Mouse (Mus musculus): Measurements from ENCODE around the gene Lalba.
"Not testable (repeated sequence)": the region's sequence is repeated elsewhere in the genome, so short reads cannot be mapped to it uniquely, and the experiment has no call there.

The Lalba gene

DNA sequence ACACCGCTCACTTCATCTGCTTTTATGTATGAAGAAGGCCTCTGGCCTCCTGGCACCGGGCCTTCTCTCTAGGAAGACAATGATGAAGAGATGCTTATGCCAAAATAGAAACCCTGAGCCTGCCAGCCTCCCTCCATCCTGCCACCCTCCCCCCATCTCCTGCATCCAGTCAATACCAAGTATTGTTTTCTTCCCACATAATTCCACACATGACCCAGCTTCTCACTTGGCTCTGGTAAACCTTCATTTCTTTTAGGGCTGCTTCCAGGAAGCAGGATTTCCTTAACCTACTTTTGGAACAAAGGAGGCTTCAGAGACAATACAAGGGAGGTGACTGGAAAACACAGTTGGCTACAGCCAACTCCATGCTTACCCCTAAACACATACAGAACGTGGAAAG lies at the start of gene Lalba:
Gene Lalba, minus strand, starts transcription at position 21 of the 400 bp plus-strand sequence.
- no peak for DNase-seq (ENCODE audit: low spot score in 2 of 2)

DNA sequence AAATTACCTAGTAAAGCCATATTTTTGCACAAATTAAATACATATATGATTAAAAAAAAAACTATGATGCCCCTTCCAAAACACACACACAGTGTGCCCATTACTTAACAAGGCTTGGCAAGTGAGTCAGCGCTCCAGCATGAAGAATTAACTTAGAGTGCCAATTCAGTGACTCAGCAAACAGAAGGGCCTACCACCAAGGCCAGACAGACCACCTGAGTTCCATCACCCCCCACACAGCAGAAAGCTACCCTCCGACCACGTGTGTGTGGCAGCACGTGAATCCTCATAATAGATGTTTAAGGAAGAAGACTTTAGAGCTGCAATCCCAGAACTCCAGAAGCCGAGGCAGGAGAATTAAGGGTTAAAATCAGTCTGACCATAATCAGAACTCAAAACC lies 49.8 kb upstream of the Lalba start:
- DNase-seq (ENCODE audit: low spot score in 2 of 2) = no peak

DNA sequence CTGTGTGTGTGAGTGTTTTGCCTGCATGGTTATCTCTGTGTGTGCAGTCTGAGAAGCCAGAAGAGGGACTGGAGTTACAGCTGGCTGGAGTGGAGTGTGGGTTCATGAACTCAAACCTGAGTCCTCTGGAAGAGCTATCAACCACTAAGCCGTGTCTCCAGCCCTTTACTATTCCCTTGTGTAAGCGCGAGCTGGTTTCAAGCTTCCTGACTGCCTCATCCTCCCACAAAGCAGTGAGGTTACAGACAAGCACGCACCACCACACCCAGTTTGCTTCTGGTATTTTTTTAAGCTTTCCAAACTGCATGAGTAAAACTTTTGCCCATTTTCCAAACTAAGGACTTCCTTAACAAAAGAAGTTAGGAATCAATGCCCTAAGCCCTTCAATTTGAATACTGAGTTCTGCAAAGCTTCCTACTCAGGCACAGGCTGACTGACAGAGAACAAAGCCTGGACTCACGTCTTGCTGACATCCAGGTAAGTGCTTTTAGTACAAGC lies 45.6 kb upstream of the Lalba start:
- no peak for DNase-seq (ENCODE audit: low spot score in 2 of 2)

DNA sequence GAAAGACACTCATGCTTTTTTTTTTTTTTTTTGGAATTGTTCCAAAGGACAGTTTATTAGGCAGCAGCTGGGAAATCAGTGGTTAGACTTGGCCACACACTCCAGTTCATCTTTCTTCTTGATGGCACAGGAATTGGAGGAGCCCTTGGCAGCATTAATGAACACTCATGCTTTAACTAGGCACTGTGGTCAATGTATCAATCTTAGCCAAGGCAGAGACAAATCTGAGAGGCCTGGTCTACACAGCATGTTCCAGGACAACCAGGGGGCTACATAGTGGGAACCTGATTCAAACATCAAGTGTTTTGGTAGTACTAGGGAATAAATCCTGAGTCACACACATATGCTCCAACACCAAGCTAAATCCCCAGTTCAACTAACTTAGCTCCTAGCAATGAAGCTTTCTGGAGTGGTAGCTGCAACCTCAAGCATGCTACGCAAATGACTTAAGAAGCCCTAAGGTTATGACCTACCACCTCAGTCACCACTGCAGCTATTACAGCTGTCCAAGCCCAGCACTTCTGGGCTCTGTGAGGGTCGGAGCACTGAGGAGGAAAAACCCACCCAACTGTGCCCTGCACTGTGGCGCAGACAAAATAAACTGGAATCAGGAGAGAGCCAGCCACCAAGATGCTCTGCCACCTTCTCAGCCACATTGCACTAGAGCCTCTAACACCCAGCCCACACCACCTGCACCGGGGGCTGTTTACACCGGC lies 44.7 kb upstream of the Lalba start:
- no peak for DNase-seq (ENCODE audit: low spot score in 2 of 2)

DNA sequence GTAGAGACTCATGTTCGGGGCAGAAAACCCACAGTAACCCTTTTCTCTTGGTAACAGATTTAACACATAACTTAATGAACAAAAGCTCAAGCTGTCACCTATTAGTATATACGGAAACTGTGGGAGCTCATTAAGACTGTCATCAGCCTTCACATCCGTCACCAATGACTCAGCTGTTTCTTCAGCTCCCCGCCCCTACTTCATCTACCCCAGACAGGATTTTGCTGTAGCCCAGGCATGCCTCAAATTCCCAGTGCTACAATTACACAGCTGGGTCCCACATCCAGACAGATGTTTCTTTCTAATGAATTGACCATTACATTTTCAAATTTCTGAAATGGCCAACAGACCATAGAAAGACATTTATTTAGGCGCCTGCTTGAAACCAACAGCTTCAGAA lies 43.5 kb upstream of the Lalba start:
- no peak for DNase-seq (ENCODE audit: low spot score in 2 of 2)

DNA sequence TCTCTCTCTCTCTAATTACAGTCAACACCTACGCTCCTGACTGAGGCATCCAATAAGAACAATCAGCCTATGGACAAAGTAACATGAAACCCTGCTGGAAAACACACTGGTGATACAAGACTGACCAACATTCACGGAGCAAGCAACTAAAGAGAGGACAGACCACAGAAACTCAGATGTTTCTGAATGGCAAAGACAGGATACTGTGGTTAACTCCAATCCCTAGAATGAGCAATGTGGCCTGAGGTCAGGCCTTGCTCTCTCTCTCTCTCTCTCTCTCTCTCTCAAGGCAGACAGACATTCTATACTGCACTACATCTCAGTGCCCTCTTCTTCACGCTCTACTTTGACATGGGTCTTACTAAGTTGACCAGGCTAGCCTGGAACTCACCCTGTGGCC lies 38.7 kb upstream of the Lalba start:
- no peak for DNase-seq (ENCODE audit: low spot score in 2 of 2)

DNA sequence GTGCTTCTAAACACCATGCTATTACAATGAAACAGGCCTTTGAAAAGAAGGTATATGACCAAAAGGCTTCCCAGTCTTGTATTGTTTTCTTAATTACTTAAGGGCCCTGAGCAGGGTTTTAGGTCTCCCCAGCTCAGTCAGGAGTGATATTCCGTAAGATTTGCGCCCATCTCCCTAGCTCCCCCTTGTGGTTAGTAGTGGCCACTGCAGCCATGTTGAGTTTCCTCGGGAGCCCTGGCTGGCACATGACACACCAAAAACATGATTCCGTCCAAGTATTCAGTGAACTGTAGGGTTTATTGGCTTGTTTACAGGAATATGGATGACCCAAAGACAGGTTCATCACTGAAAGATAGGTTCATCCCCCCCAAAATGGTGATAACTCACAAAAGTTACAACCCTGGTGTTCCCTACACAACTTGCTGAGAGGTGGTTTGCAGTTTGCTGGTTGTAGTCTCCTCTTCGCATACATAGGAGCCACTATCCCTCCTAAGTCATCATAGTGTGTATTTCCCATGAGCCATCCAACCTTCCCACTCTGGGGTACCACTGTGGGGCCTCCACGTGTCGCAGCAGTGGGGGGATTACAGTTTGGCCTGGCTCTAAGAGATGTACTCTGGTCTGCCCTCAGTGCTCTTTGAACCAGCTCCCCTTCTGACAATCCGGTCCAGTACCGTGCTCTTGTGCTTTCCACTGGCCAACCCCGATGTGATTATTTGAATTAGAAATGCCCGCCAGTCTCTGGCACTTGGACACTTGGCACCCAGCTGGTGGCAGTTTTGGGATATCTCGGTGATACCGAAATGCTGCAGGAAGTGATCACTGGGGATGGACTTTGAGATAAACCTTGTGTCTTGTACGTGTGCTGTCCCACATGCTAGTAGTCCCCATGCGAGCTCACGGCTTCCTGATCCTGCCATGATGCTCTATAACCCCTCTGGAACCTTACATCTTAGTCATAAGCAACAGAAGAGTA lies 35.1 kb upstream of the Lalba start:
- peak; percentile 35 to 41 for DNase-seq (ENCODE audit: low spot score in 2 of 2)

DNA sequence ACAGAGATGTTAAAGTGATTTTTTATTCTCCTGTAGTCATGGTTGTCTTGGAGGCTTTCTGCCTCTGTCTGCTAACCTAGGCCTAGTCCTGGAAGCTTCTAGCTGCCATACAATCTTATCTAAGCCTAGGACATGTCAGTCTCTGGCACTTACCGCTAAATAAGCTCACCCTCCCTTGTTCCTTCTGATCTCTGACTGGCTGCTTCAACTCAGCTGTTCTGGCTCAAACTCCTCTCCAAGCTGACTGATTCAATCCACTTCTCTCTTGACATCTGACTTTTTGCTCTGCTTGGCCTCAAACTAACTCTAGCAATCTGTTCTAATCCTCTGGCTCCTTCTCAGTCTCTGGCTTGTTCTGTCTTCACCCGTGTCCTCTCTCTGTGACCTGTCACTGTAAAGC lies 32.3 kb upstream of the Lalba start:
- not testable (repeated sequence) for DNase-seq (ENCODE audit: low spot score in 2 of 2)

DNA sequence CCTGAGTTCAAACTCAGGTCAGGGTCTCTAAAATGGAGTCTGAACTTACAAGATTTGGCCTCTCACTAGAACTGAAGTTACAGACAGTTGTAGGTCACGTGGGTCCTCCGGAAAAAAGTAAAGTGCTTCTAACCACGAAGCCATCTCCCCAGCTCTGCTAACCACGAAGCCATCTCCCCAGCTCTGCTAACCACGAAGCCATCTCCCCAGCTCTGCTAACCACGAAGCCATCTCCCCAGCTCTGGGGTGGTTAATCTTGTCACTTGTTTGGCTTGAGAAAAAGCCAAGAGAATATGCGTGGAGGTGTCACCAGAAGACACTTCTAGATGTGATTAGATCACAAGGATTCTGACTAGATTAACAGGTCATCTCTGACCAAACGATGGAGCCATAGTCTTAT lies 31.6 kb upstream of the Lalba start:
- DNase-seq (ENCODE audit: low spot score in 2 of 2) = no peak

DNA sequence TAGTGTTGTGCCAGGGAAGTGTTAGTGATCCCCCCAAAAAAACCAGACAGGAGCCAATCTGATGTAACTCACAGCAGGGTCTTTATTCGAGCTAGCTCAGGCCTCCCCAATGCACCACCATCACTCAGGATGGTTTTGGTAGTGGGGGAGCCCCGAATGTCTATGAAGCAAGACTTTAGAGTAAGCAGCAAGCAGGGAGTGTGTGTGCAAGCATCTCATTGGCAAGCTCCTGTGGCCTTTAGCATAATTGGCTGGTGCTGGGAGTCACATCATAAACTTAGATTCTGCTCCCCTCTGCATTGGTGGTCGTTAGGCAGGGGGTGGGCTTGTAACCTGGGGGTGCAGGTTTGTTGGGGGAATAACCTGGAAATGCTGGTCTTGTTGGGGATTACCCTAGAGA lies 31.2 kb upstream of the Lalba start:
- DNase-seq (ENCODE audit: low spot score in 2 of 2) = not testable (repeated sequence)

DNA sequence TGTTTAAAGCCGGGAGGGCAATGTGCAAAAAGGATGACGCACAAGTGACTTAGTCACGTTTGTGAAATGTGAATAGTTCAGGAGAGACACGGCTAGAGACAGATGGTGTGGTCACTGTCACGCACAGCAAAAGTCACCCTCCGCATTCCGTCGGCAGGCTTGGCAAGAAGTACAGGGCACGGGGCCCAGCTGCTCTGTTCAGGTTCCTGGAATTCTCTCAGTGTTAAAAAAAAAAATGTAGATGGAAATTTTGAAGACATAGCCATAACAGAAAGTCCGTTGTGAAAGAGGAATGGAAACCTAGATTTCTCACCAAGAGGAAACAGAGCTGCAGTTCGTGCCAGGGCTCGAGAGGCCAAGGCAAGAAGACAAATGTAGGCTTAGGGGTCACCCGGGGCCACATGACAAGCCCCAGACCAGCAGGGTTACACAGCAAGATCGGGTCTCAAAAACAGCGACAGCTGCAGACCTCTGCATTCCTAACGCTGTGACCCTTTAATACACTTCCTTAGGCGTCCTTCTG lies 30.3 kb upstream of the Lalba start:
- no peak for DNase-seq (ENCODE audit: low spot score in 2 of 2)

DNA sequence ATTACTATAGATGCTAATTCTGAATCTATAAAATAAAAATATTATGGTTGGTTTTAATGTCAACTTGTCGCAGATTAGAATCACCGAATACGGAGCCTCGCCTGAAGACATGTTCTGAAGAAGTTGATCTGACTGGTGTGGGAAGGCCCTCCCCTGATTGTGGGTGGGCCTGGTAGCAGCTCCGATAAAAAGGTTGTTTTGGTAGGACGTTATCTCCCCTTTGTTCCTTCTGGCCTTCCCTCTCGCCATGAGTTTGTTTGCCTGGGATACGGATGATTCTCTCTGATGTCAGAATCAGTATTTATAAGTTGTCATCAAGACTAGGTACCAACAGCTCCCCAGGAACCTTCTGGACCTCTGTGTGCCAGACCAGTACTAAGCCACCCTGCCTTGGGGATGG lies 29.7 kb upstream of the Lalba start:
- no peak for DNase-seq (ENCODE audit: low spot score in 2 of 2)

DNA sequence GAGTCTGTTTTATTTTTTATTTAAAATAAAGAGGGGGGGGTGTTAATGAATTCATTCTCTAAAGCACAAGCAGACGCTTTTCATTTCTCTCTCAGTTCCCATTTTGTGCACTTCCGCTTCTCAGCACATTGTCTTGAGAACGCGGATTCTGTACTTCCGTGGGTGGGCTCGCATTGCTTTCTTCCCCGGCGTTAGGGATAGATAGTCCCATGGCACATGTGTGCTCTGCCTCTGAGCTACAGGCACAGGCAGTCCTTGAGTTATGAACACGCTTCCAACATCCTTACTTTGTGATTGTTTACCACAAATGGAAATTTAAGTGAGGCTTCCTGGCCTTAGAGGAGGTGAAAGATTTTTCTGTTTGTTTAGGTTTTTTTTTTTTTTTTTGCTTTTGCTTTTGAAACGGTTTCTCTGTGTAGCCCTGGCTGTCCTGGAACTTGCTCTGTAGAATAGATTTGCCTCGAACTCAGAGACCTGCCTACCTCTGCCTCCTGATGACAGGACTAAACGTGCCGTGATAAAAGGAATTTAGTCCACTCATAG lies 28.9 kb upstream of the Lalba start:
- no peak for DNase-seq (ENCODE audit: low spot score in 2 of 2)

DNA sequence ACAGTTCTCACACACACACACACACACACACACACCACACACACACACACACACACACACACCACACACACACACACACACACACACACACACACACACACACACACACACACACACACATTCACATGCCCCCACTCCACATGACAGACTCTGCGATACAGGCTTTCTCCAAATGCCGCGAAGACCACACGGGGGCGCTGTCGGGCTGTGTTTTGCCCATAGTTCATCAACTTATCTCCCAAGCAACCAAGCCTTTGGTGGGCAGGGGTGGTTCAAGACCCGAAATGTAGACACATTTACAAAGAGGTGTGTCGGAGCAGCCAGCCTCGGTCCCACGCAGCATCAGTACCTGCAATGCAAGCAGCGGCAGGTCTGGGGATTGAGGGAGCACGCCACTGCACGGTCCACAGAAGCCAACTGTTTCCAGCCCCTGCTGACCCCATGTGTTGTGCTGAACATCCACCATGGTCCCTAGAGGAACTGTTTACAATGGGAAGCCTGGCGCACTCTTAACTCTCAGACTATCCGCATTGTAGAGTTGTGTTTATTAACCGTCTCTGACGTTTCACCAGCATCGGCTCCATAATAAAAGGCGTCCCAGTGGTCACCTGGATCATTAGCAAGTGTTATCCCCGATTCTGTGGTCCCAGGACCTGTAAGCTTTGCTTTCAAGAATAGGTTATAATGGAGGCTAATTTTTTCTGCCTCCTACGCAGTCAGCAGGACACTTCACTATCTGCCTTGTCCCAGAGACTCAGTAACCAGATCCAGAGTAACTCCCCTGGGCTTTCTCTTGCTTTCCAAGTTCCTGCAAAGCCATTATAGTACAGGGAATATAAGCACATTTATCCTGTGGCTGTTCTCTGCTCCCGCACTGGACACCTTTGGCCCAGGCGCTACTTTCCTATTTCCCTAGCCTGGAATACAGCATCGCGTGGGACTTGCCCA lies 28.2 kb upstream of the Lalba start:
- DNase-seq (ENCODE audit: low spot score in 2 of 2) = peak; percentile 58 to 62

DNA sequence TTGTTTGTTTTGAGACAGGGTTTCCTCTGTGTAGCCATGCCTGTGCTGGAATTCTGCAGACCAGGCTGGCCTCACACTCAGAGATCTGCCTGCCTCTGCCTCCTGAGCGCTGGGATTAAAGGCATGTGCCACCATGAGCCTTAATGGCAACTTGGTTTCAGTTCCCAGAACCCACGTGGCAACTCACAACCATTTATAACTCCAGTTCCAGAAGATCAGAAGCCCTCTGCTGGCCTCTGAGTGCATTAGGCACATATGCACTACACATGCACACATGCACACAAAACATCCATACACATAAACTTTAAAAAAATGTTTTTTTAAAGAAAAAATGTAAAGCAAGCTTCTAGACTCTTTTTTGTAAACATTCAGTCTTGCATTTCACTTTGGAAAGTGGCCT lies 26.9 kb upstream of the Lalba start:
- no peak for DNase-seq (ENCODE audit: low spot score in 2 of 2)

DNA sequence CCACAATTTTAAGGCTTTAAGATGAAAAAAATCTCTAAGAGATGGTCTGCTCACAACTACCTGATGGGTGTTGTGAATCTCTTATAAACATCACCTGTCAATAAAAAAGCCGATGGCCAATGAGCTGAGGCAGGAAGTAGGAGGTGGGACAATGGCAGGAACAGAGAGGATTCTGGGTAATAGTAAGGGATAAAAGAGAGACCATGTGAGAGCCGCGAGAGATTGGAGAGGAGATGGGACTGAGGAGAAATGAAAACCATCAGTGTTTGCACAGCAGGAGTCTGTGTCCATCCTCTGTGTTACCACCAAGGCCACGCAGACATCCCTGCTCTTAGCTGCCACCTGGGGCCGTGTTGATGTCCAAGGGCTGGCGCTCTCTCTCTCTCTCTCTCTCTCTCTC lies 24.8 kb upstream of the Lalba start:
- DNase-seq (ENCODE audit: low spot score in 2 of 2) = no peak

DNA sequence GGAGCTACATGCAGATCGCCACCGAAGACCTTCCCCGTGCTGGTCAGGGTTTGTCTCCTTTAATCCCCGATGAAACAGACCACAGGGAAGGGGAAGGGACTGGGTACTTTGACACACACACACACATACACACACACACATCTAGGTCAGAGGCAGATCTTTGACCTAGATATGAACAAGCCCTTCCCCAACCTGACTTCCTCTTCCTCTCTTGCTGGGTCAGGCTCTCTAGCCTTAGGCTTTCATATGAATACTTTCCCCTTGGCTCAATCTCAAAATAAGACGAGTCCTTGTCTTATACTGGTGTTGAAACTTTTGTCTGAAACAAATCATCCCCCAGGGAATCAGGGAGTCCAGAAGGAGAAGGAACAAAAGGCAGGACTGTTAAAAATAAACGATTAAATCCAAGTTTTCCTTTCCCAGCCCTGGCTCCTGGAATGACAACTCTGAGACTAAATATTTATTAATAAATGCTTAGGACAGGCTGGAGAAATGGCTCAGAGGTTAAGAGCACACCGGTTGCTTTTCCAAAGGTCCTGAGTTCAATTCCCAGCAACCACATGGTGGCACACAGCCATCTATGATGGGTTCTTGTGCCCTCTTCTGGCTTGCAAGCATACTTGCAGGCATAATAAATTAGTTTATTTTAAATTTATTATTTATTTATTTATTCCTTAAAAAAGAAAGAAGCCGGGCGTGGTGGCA lies 23.9 kb upstream of the Lalba start:
- DNase-seq (ENCODE audit: low spot score in 2 of 2) = no peak

DNA sequence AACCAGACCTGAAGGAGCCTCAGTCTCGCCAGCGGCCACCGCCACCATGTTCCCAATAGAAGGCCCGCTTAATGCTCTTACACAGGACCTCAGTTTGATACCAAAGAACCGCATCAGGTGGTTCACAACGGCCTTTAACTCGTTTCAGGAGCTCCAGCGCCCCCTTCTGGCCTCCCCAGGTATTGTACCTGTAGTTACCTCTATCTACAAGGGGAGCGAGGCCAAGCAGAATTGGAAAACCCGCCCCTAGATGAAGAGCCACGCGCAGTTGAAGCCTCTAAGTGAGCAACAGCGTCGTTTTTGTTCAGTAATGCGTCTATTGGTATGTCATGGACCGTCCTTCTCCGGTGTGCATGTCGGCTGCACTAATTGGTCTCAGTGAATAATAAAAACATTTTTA lies 22.0 kb upstream of the Lalba start:
- peak; percentile 40 to 66 for DNase-seq (ENCODE audit: low spot score in 2 of 2)

DNA sequence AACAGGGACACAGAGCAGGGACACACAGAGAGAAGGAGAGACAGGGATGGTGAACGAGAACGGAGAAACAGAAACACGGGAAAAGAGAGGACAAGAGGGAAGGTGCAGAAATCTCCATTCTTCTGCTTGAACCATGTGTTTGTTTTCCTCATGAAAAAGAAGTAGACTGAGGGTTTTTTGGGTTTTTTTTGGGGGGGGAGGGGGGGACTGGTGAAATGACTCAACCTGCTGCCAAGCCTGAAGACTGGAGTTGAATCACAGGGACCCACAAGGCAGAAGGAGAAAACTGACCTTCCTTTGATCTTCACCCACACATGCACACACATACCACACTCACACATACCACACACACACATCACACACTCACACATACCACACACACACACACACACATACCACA lies 20.8 kb upstream of the Lalba start:
- no peak for DNase-seq (ENCODE audit: low spot score in 2 of 2)

DNA sequence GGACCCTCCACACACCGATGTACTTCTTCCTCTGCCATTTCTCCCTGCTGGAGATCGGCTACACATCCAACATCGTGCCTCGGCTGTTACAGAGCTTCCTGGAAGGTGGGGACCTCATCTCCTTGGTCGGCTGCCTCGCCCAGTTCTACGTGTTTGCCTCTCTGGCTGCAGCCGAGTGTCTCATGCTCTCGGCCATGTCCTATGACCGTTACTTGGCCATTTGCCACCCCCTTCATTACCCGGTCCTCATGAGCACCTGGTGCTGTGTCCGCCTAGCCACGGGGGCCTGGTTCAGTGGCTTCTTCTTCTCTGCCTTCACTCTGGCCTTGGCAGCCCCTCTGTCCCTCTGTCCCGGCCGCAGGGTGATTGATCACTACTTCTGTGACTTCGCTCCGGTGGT lies 15.1 kb upstream of the Lalba start:
- no peak for DNase-seq (ENCODE audit: low spot score in 2 of 2)

DNA sequence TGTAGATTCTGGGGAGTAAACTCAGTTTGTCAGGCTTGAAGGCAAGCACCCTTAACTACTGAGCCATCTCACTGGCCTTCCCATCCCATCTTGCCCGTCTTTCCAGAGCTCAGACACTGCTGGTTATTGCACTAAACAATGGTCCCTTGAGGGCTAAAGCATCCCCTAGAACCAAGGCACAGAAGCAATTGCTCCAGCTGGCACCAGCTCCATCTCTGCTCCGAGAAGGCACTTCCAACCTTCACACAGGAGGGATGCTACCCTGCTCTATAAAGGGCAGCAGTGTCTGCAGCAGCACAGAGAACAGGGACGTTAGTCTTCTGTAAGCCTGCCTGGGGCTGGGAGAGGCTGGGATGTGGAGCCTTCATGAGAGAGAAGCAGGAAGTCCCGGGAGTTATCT lies 9.6 kb upstream of the Lalba start, which contains the start of gene Olfr279:
Gene Olfr279, plus strand, starts transcription at position 301 of the 400 bp plus-strand sequence.
- no peak for DNase-seq (ENCODE audit: low spot score in 2 of 2)
